Mouse (Mus musculus) C2C12 (cell line): ENCODE measurements around the gene H2al2a. TPM values are rescaled to one million over a fixed set of nuclear protein-coding genes. Genes with fewer than 3 reads are reported as not detected.

ENCODE experiments used
- H3K27me3 ChIP-seq: one replicate; pipeline ENCODE4 v1.6.1; 2011; ENCODE audit not compliant: control insufficient read depth, insufficient read depth, insufficient read length
- H3K36me3 ChIP-seq: one replicate; pipeline ENCODE4 v1.6.1; 2011; ENCODE audit not compliant: control insufficient read depth, insufficient read depth
- H3K4me3 ChIP-seq: one replicate; pipeline ENCODE4 v1.5.1; 2011; ENCODE audit warnings: mild to moderate bottlenecking, control low read depth; ENCODE audit not compliant: poor library complexity, insufficient read depth, severe bottlenecking
- H3K79me2 ChIP-seq: one replicate; pipeline ENCODE4 v1.6.1; 2011; ENCODE audit not compliant: control insufficient read depth, insufficient read depth
- H3K79me3 ChIP-seq: one replicate; pipeline ENCODE4 v1.6.1; 2011; ENCODE audit warnings: low read depth, control low read depth
- H3ac ChIP-seq: one replicate; pipeline ENCODE3; 2011; ENCODE audit warnings: low read depth; ENCODE audit not compliant: control insufficient read depth, insufficient read length
- CEBPB ChIP-seq: IDR thresholded peaks from one replicate; pipeline ENCODE4 v1.6.1; 2011; ENCODE audit warnings: low read depth, mild to moderate bottlenecking, control low read depth, moderate library complexity
- CTCF ChIP-seq: IDR thresholded peaks from one replicate; pipeline ENCODE4 v1.5.1; 2011; ENCODE audit not compliant: control insufficient read depth, insufficient read depth, insufficient read length
- FOSL1 ChIP-seq: IDR thresholded peaks from one replicate; pipeline ENCODE4 v1.8.0; 2011; ENCODE audit warnings: mild to moderate bottlenecking, low read length; ENCODE audit not compliant: poor library complexity, insufficient read depth, severe bottlenecking
- MAX ChIP-seq: IDR thresholded peaks from one replicate; pipeline ENCODE4 v1.6.1; 2011; ENCODE audit warnings: mild to moderate bottlenecking, control low read depth
- MYOD1 ChIP-seq: IDR thresholded peaks from one replicate; pipeline ENCODE4 v1.6.1; 2011; ENCODE audit warnings: low read depth; ENCODE audit not compliant: control insufficient read depth, insufficient read length
- MYOG ChIP-seq: IDR thresholded peaks from one replicate; pipeline ENCODE4 v1.6.1; 2011; ENCODE audit not compliant: control insufficient read depth, insufficient read length; ENCODE audit errors: extremely low read depth
- USF1 ChIP-seq: IDR thresholded peaks from one replicate; pipeline ENCODE4 v1.6.1; 2011; ENCODE audit warnings: low read depth, mild to moderate bottlenecking, control low read depth, moderate library complexity
- polyA plus RNA-seq: library from polyadenylated mRNA; unstranded; fragments of >200 nt; fragmentation: generic; extraction: Trizol; gene quantifications from one replicate; pipeline ENCODE4 v1.2.1, GENCODE M21; 2012; ENCODE audit warnings: missing spikeins

The H2al2a gene
- polyA plus RNA-seq, 1 experiment = not detected

DNA sequence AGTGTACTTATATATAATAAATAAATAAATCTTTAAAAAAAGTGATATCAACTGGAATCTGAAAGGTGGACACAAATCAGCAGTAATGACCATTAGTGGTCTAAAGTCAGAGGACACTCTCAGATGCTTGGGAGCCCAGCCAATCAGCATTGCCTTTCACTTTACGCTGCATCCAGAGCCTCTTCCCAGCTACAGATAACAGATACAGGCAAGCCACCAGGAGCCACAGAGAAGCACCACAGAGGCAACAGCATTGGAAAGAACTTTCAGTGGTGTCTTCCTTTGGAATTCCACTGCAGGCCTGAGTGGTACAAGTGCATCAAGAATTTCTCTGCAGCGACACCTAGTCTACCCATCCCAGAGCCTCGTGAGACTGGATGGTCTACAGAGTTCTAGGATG lies 16.1 kb upstream of the H2al2a start:
- H3K36me3 ChIP-seq = no peaks in the 10 kb centered on the region
- no peak overlapping the region for H3ac ChIP-seq
- H3K4me3 ChIP-seq = no peak overlapping the region
- H3K79me3 ChIP-seq = no peaks in the 10 kb centered on the region
- TF ChIP-seq FOSL1 (no peak), CTCF (no peak), CEBPB (no peak), MYOD1 (no peak), MAX (no peak), USF1 (no peak), MYOG (no peak)
- H3K27me3 ChIP-seq = no peaks in the 10 kb centered on the region
- H3K79me2 ChIP-seq = no peaks in the 10 kb centered on the region

DNA sequence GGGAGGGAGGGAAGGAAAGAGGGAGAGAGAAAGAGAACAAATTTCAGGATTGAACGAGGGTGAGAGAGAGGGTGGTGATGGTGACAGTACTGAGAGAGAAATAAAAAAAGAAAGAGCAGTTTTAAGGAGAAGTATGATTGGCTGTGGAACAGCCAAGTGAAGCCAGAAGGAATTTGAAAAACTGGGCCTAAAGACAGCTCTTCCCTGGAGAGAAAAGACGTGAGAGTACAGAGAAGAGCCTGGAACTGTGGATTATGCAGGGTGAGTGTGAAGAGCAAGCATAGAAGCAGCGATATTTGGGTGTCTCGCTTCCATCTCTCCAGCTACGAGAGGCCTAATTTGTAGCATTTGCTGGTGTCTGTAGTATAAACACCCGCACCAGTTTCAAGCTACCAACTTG lies 14.5 kb upstream of the H2al2a start:
- H3K4me3 ChIP-seq = no peak overlapping the region
- no peaks in the 10 kb centered on the region for H3K36me3 ChIP-seq
- TF ChIP-seq CTCF = no peak
- no peak for TF ChIP-seq USF1
- TF ChIP-seq MAX = no peak
- TF ChIP-seq CEBPB = no peak
- no peak for TF ChIP-seq FOSL1
- TF ChIP-seq MYOG = no peak
- TF ChIP-seq MYOD1 = no peak
- no peaks in the 10 kb centered on the region for H3K79me3 ChIP-seq
- no peaks in the 10 kb centered on the region for H3K79me2 ChIP-seq
- H3ac ChIP-seq = no peak overlapping the region
- no peaks in the 10 kb centered on the region for H3K27me3 ChIP-seq

DNA sequence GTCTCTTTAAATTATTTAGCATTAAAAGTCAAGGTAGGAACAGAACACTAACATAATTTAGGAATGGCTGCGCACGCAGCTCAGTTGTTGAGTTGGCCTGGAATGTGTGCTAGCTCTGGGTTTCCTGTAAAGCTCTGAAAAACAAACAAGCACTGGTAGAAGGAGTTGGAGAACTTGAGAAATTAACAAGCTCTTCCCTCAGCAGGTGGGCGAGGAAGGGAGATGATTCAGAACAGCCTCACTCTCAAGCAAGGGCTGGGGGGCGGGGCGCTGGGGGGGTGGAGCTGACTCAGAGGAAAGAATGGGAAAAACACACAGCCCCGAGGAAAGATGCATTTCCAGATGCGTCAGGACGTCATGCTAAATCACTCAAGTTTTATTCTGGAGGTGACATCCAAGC lies 8.4 kb upstream of the H2al2a start:
- no peak overlapping the region for H3K4me3 ChIP-seq
- H3K79me2 ChIP-seq = no peaks in the 10 kb centered on the region
- H3K36me3 ChIP-seq = no peaks in the 10 kb centered on the region
- no peak overlapping the region for H3ac ChIP-seq
- H3K79me3 ChIP-seq = no peaks in the 10 kb centered on the region
- no peaks in the 10 kb centered on the region for H3K27me3 ChIP-seq
- no peak for TF ChIP-seq MYOD1
- TF ChIP-seq CTCF = no peak
- TF ChIP-seq MYOG = no peak
- TF ChIP-seq FOSL1 = no peak
- no peak for TF ChIP-seq CEBPB
- TF ChIP-seq MAX = no peak
- no peak for TF ChIP-seq USF1

DNA sequence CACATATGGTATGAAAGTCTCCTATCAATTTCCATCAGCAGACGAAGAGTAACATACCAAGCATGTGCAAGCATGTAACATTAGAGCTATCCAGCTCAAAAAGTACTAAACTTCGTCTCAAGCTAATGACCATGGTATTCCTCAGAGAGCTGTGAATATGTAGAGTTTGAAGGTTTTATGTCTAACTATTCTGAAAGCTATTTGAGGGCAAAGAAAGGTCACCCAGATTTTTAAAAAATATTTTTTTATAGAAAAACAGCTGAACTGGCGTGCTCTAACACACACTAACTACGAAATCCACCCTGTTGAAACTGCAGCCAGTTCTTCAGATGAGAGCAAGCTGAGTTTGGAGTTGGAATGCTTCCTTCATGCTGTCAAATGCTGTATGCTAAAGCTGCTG lies 7.5 kb upstream of the H2al2a start:
- Histone ChIP-seq H3K79me2 (no peaks in the 10 kb centered on the region), H3K4me3 (no peak overlapping the region), H3K36me3 (no peaks in the 10 kb centered on the region), H3ac (no peak overlapping the region), H3K27me3 (no peaks in the 10 kb centered on the region), H3K79me3 (no peaks in the 10 kb centered on the region)
- TF ChIP-seq MYOG (no peak), CEBPB (no peak), FOSL1 (no peak)

DNA sequence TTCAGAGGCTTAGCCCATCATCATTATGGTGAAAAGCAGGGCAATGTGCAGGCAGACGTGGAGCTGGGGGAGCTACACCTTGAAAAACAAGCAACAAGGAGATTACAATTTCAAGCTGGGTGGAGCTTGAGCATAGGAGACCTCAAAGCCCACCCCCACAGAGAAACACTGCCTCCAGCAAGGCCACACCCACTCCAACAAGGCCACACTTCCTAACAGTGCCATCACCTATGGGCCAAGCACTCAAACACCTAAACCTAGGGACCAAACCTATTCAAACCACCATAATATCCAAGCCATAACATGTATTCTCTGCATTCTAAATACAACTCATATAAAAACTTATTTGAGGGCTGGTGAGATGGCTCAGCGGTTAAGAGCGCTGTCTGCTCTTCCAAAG lies 5.5 kb upstream of the H2al2a start:
- Histone ChIP-seq H3K79me2 (no peaks in the 10 kb centered on the region), H3K27me3 (no peaks in the 10 kb centered on the region), H3K4me3 (no peak overlapping the region), H3ac (no peak overlapping the region), H3K36me3 (no peaks in the 10 kb centered on the region), H3K79me3 (no peaks in the 10 kb centered on the region)
- TF ChIP-seq MYOG = no peak
- TF ChIP-seq FOSL1 = no peak
- no peak for TF ChIP-seq CEBPB
- TF ChIP-seq USF1 = no peak
- TF ChIP-seq MYOD1 = no peak
- no peak for TF ChIP-seq MAX
- TF ChIP-seq CTCF = no peak

DNA sequence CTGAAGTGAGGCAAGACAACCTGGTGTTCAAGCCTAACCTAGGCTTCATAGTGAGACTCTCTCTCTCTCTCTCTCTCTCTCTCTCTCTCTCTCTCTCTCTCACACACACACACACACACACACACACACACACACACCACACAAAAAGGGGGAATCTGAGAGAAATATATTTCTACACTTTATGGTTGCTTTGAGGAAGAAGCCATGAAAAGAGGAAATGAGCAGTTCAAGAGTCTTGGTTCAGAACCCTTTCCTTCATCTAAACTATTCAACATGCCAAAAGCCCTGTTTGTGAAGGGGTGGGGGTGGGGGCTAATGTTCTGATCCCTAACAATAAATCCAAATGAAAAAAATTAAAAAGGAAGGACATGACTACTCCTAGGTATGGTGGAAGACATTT lies 7.2 kb downstream of the H2al2a start:
- no peaks in the 10 kb centered on the region for H3K79me2 ChIP-seq
- no peaks in the 10 kb centered on the region for H3K79me3 ChIP-seq
- H3K27me3 ChIP-seq = no peaks in the 10 kb centered on the region
- TF ChIP-seq CEBPB (no peak), MYOD1 (no peak), MAX (no peak), USF1 (no peak), FOSL1 (no peak), MYOG (no peak), CTCF (no peak)
- no peak overlapping the region for H3ac ChIP-seq
- no peaks in the 10 kb centered on the region for H3K36me3 ChIP-seq
- no peak overlapping the region for H3K4me3 ChIP-seq
